Mouse (Mus musculus): ENCODE data around the gene Dus3l. TPM values are rescaled to one million over a fixed set of nuclear protein-coding genes. Genes with fewer than 3 reads are reported as not detected.
A peak's percentile ranks its signal among the peaks of the same experiment; 100 is the strongest.

Dus3l gene
- polyA plus RNA-seq, 1 experiment from 2014 or later: 34.6 TPM

DNA sequence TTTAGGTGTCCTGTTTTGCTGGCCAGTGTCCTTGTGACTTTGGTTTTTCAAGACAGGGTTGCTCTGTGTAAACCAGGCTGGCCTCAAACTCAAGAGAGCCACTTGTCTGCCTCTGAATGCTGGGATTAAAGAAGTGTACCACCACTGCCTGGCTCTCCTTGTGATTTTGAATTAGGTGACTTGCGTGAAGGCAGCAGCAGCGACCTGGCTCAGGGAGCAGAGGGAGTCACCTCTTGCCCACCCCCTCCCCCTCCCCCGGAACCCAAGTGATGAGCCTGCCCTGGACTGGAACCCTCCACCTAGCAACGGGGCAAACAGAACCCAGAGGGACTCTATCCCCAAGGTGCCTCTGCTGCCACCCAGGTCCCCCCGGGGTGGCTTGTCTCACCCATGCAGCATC is 5.4 kb downstream of the Dus3l start, which contains the start of gene Prr22:
TSS of gene Prr22 (plus strand) at position 301 of the 400 bp plus-strand sequence.
- DNase-seq (ENCODE audit: low spot score, missing footprints): no peak
- Histone ChIP-seq H3K27ac (ENCODE audit: low read depth, low read length) (no peak within 1 kb of the TSS), H3K9ac (ENCODE audit: low read length) (no peak within 1 kb of the TSS), H3K27me3 (ENCODE audit: control insufficient read depth, insufficient read depth, low read length) (no peaks in the 10 kb centered on the region), H3K4me2 (no peak within 1 kb of the TSS), H3K9me3 (ENCODE audit: control insufficient read depth, low read length) (no peaks in the 10 kb centered on the region), H3K4me1 (ENCODE audit: control insufficient read depth, insufficient read depth, low read length) (peaks cover 5% of the 10 kb centered on the region), H3K36me3 (ENCODE audit: control insufficient read depth, insufficient read depth, low read length) (peaks cover 12% of the 10 kb centered on the region), H3K4me3 (ENCODE audit: low read depth, low read length) (no peak within 1 kb of the TSS)
- WGBS: 93% methylated on average over 5 of the region's 5 CpGs
- no peak for ATAC-seq (ENCODE audit: low FRiP score)

DNA sequence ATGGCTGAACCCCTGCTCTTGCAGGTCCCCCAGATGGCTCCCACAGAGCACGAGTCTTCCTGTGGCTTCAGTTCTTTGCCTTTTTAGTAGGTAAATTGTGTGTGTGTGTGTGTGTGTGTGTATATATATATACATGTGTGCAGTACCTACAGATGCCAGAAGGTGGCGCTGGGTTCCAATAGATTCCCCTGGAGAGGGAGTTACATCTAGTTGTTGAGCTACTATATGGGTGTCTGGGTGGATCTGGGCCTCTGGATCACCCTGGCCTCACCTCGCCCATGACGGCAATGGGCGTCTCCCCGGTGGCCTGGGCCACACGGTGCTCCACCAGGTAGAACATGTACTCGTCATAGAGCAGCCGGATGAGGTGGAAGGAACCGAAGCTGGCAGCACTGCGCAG is 13.0 kb downstream of the Dus3l start:
- H3K36me3 ChIP-seq (ENCODE audit: control insufficient read depth, insufficient read depth, low read length): peaks cover 6% of the 10 kb centered on the region; the same call in 1 of the 2 replicates
- ATAC-seq (ENCODE audit: low FRiP score) (no peak), DNase-seq (ENCODE audit: low spot score, missing footprints) (no peak)
- H3K9ac ChIP-seq (ENCODE audit: low read length): no peak overlapping the region
- H3K4me2 ChIP-seq: no peak overlapping the region
- peaks cover 10% of the 10 kb centered on the region for H3K4me1 ChIP-seq (ENCODE audit: control insufficient read depth, insufficient read depth, low read length)
- H3K27me3 ChIP-seq (ENCODE audit: control insufficient read depth, insufficient read depth, low read length): no peaks in the 10 kb centered on the region
- H3K9me3 ChIP-seq (ENCODE audit: control insufficient read depth, low read length): peaks cover 4% of the 10 kb centered on the region; the same call in 1 of the 2 replicates
- WGBS: 93% methylated on average over 11 of the region's 11 CpGs
- H3K4me3 ChIP-seq (ENCODE audit: low read depth, low read length): no peak overlapping the region
- H3K27ac ChIP-seq (ENCODE audit: low read depth, low read length): no peak overlapping the region

GRCm38 (mm10) chr17:56778779-56779362 is 14.3 kb downstream of the Dus3l start:
- H3K36me3 ChIP-seq (ENCODE audit: control insufficient read depth, insufficient read depth, low read length): peaks cover 6% of the 10 kb centered on the region; the same call in 1 of the 2 replicates
- no peak overlapping the region for H3K4me3 ChIP-seq (ENCODE audit: low read depth, low read length)
- no peak overlapping the region for H3K9ac ChIP-seq (ENCODE audit: low read length)
- H3K27ac ChIP-seq (ENCODE audit: low read depth, low read length): peak overlapping the region; percentile 41; the same call in 1 of the 2 replicates
- ATAC-seq (ENCODE audit: low FRiP score): peak; percentile 77
- 24% methylated on average over 3 of the region's 3 CpGs for WGBS
- peaks cover 4% of the 10 kb centered on the region; the same call in 1 of the 2 replicates for H3K9me3 ChIP-seq (ENCODE audit: control insufficient read depth, low read length)
- H3K4me2 ChIP-seq: no peak overlapping the region
- peak; percentile 87 for DNase-seq (ENCODE audit: low spot score, missing footprints)
- peaks cover 10% of the 10 kb centered on the region for H3K4me1 ChIP-seq (ENCODE audit: control insufficient read depth, insufficient read depth, low read length)
- H3K27me3 ChIP-seq (ENCODE audit: control insufficient read depth, insufficient read depth, low read length): no peaks in the 10 kb centered on the region

- Histone ChIP-seq H3K9me3 (ENCODE audit: control insufficient read depth, low read length) (peaks cover 4% of the 10 kb centered on the region; the same call in 1 of the 2 replicates), H3K4me3 (ENCODE audit: low read depth, low read length) (no peak overlapping the region), H3K9ac (ENCODE audit: low read length) (no peak overlapping the region), H3K4me2 (no peak overlapping the region), H3K27ac (ENCODE audit: low read depth, low read length) (no peak overlapping the region), H3K4me1 (ENCODE audit: control insufficient read depth, insufficient read depth, low read length) (peaks cover 10% of the 10 kb centered on the region), H3K27me3 (ENCODE audit: control insufficient read depth, insufficient read depth, low read length) (no peaks in the 10 kb centered on the region), H3K36me3 (ENCODE audit: control insufficient read depth, insufficient read depth, low read length) (peaks cover 6% of the 10 kb centered on the region; the same call in 1 of the 2 replicates)
- ATAC-seq (ENCODE audit: low FRiP score) (no peak), DNase-seq (ENCODE audit: low spot score, missing footprints) (no peak)
- 89% methylated on average over 13 of the region's 13 CpGs for WGBS
These were observed 15.9 kb downstream of the Dus3l start for GRCm38 (mm10) chr17:56780291-56780978.

DNA sequence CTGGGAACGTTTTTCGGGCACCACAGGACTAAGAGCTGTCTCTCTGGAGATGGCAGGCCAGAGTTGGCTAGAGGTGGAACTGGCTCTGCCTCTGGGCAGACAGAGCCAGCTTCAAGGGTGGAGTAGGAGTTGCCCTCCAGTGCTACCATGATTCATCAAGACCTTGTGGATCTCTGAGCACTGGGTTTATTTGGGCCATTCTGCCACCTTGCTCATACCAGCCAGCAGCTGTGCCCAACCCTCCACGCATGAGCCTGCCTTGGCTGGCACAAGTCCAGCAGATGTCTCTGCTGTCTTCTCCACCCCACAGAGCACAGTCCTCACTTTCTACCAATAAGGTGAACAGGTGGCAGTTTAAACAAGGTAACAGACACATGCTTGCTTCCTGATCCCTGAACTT is 24.3 kb downstream of the Dus3l start:
- H3K36me3 ChIP-seq (ENCODE audit: control insufficient read depth, insufficient read depth, low read length): no peaks in the 10 kb centered on the region
- ATAC-seq (ENCODE audit: low FRiP score) (no peak), DNase-seq (ENCODE audit: low spot score, missing footprints) (no peak)
- no peaks in the 10 kb centered on the region for H3K9me3 ChIP-seq (ENCODE audit: control insufficient read depth, low read length)
- 87% methylated on average over 3 of the region's 3 CpGs for WGBS
- no peak overlapping the region for H3K9ac ChIP-seq (ENCODE audit: low read length)
- H3K27me3 ChIP-seq (ENCODE audit: control insufficient read depth, insufficient read depth, low read length): no peaks in the 10 kb centered on the region
- no peak overlapping the region for H3K27ac ChIP-seq (ENCODE audit: low read depth, low read length)
- H3K4me3 ChIP-seq (ENCODE audit: low read depth, low read length): no peak overlapping the region
- no peak overlapping the region for H3K4me2 ChIP-seq
- H3K4me1 ChIP-seq (ENCODE audit: control insufficient read depth, insufficient read depth, low read length): no peaks in the 10 kb centered on the region

- no peaks in the 10 kb centered on the region for H3K4me1 ChIP-seq (ENCODE audit: control insufficient read depth, insufficient read depth, low read length)
- no peaks in the 10 kb centered on the region for H3K36me3 ChIP-seq (ENCODE audit: control insufficient read depth, insufficient read depth, low read length)
- no peak for DNase-seq (ENCODE audit: low spot score, missing footprints)
- no peak overlapping the region for H3K9ac ChIP-seq (ENCODE audit: low read length)
- no peaks in the 10 kb centered on the region for H3K9me3 ChIP-seq (ENCODE audit: control insufficient read depth, low read length)
- ATAC-seq (ENCODE audit: low FRiP score): no peak
- H3K27ac ChIP-seq (ENCODE audit: low read depth, low read length): no peak overlapping the region
- H3K27me3 ChIP-seq (ENCODE audit: control insufficient read depth, insufficient read depth, low read length): no peaks in the 10 kb centered on the region
- H3K4me3 ChIP-seq (ENCODE audit: low read depth, low read length): no peak overlapping the region
- WGBS: 92% methylated on average over 6 of the region's 6 CpGs
- H3K4me2 ChIP-seq: no peak overlapping the region
These were observed 24.7 kb downstream of the Dus3l start for GRCm38 (mm10) chr17:56789286-56789685.

DNA sequence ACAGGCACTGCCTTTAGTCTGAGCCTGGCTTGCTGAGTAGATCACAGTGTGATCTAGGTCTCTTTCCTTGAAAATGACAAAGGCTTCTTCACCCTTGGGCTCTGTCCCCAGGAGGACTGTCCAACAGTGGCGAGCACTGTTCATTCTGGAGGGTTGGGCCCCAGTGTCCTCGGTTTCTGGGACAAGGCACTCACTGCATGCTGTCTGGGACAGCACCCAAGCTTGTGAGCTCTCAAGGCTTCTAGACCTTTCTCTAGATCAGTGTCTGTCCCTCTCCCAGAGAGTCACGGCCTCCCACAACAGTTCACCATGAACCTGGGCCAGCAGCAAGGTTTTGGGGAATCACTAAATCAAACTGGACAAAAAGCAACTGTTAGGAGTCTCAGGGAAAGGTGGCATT is 28.0 kb downstream of the Dus3l start:
- no peaks in the 10 kb centered on the region for H3K27me3 ChIP-seq (ENCODE audit: control insufficient read depth, insufficient read depth, low read length)
- ATAC-seq (ENCODE audit: low FRiP score) (no peak), DNase-seq (ENCODE audit: low spot score, missing footprints) (no peak)
- no peak overlapping the region for H3K9ac ChIP-seq (ENCODE audit: low read length)
- no peaks in the 10 kb centered on the region for H3K9me3 ChIP-seq (ENCODE audit: control insufficient read depth, low read length)
- H3K27ac ChIP-seq (ENCODE audit: low read depth, low read length): no peak overlapping the region
- no peaks in the 10 kb centered on the region for H3K4me1 ChIP-seq (ENCODE audit: control insufficient read depth, insufficient read depth, low read length)
- H3K4me2 ChIP-seq: no peak overlapping the region
- no peaks in the 10 kb centered on the region for H3K36me3 ChIP-seq (ENCODE audit: control insufficient read depth, insufficient read depth, low read length)
- no peak overlapping the region for H3K4me3 ChIP-seq (ENCODE audit: low read depth, low read length)
- 79% methylated on average over 3 of the region's 3 CpGs for WGBS

DNA sequence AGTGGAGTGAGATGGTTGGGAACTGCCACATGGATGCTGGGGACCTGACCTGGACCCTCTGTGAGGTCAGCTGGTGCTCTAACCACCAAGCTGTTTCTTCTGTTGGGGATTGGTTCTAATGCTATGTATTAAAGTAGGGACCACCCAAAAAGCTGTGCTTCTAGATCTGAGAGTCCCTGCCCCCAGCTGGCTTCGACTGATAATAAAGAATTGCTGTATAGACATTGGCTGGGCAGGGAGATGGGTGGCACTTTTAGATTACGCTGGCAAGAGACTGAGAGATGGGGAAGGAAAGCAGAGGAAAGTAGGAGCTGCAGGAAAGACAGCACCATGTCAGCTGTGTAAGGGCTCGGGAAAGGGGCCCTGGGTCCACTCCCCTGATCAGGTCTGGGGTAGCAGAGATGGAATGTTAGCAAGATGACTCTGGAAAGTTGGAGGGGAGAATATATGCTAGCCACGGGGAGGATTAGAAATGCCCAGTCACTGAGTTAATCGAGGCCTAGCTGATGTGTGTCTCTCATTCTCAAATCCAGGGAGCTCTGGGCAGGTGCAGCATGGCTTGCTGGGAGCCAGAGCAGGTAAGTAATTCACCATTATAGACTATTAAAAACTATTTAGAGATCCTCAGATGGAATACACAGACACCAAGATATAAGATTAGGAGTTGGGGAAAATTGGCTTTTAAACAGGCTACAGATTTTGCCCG is 29.2 kb downstream of the Dus3l start:
- Histone ChIP-seq H3K36me3 (ENCODE audit: control insufficient read depth, insufficient read depth, low read length) (no peaks in the 10 kb centered on the region), H3K9ac (ENCODE audit: low read length) (no peak overlapping the region), H3K4me2 (no peak overlapping the region), H3K9me3 (ENCODE audit: control insufficient read depth, low read length) (no peaks in the 10 kb centered on the region), H3K27ac (ENCODE audit: low read depth, low read length) (no peak overlapping the region), H3K4me1 (ENCODE audit: control insufficient read depth, insufficient read depth, low read length) (no peaks in the 10 kb centered on the region), H3K27me3 (ENCODE audit: control insufficient read depth, insufficient read depth, low read length) (no peaks in the 10 kb centered on the region), H3K4me3 (ENCODE audit: low read depth, low read length) (no peak overlapping the region)
- DNase-seq (ENCODE audit: low spot score, missing footprints) (no peak), ATAC-seq (ENCODE audit: low FRiP score) (no peak)
- WGBS: 66% methylated on average over 6 of the region's 6 CpGs

GRCm38 (mm10) chr17:56799276-56799675 is 34.7 kb downstream of the Dus3l start:
- no peak overlapping the region for H3K27ac ChIP-seq (ENCODE audit: low read depth, low read length)
- ATAC-seq (ENCODE audit: low FRiP score) (no peak), DNase-seq (ENCODE audit: low spot score, missing footprints) (no peak)
- WGBS: 86% methylated on average over 3 of the region's 3 CpGs
- H3K36me3 ChIP-seq (ENCODE audit: control insufficient read depth, insufficient read depth, low read length): no peaks in the 10 kb centered on the region
- no peaks in the 10 kb centered on the region for H3K4me1 ChIP-seq (ENCODE audit: control insufficient read depth, insufficient read depth, low read length)
- no peaks in the 10 kb centered on the region for H3K9me3 ChIP-seq (ENCODE audit: control insufficient read depth, low read length)
- no peaks in the 10 kb centered on the region for H3K27me3 ChIP-seq (ENCODE audit: control insufficient read depth, insufficient read depth, low read length)
- H3K9ac ChIP-seq (ENCODE audit: low read length): no peak overlapping the region
- H3K4me2 ChIP-seq: no peak overlapping the region
- H3K4me3 ChIP-seq (ENCODE audit: low read depth, low read length): no peak overlapping the region

Measured in midbrain, embryonic 11.5 days (tissue).